Mouse (Mus musculus) bone marrow macrophage, adult 2 months (primary cell): Measurements from ENCODE around the gene Art2b.

Experiments used
- CTCF ChIP-seq: IDR thresholded peaks from 2 replicates; pipeline ENCODE4 v1.5.1; 2012; ENCODE audit warnings: low read depth, mild to moderate bottlenecking, low read length, moderate library complexity
- POLR2A ChIP-seq: IDR thresholded peaks from 2 replicates; pipeline ENCODE4 v1.6.1; 2012; ENCODE audit warnings: mild to moderate bottlenecking, low read depth, low read length, borderline replicate concordance

DNA sequence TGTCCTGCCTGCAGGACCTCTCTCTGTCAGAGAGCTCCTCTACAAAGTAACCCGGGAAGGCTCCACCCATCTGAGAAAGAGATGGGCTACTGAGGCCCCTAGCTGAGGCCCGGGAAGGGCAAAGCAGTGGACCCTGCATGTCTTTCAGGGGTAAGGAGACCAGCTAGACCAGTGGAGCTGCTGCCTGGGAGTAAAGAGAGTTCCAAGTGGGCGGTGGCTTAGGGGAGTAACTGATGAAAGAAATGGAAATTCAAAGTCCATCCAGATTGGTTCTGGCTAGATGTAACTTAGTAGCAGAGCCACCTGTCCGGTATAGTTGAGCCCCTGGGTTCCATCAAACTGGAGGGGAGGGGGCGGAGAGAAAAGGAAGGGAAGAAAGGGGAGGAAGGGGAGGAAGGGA, 51.0 kb downstream of the Art2b start:
- TF ChIP-seq POLR2A: no peak
- no peak for TF ChIP-seq CTCF
